Mouse (Mus musculus) erythroblast, embryonic 14.5 days (primary cell): ENCODE results near the gene Timp2. TPM values are rescaled to one million over a fixed set of nuclear protein-coding genes. Genes with fewer than 3 reads are reported as not detected.

Experiments used
- H3K27me3 ChIP-seq: 2 replicates; pipeline ENCODE4 v1.6.1; 2012; ENCODE audit warnings: inconsistent platforms; ENCODE audit not compliant: control insufficient read depth
- H3K36me3 ChIP-seq: 2 replicates; pipeline ENCODE4 v1.6.1; 2012; ENCODE audit warnings: mild to moderate bottlenecking, inconsistent platforms; ENCODE audit not compliant: control insufficient read depth
- H3K4me1 ChIP-seq: 2 replicates; pipeline ENCODE4 v1.6.1; 2012; ENCODE audit warnings: inconsistent platforms; ENCODE audit not compliant: control insufficient read depth
- H3K4me3 ChIP-seq: replicated peaks from 2 replicates; pipeline ENCODE3; 2012; ENCODE audit warnings: moderate library complexity, mild to moderate bottlenecking, inconsistent platforms
- H3K9me3 ChIP-seq: 2 replicates; pipeline ENCODE4 v1.6.1; 2012; ENCODE audit warnings: low read length, inconsistent platforms, mixed read lengths; ENCODE audit not compliant: control insufficient read depth
- GATA1 ChIP-seq: IDR thresholded peaks from 2 replicates; pipeline ENCODE4 v1.6.1; 2012; ENCODE audit warnings: low read length, inconsistent platforms, mixed read lengths
- TAL1 ChIP-seq: IDR thresholded peaks from 3 replicates; pipeline ENCODE4 v1.6.1; 2012; ENCODE audit warnings: low read length, inconsistent platforms, mixed read lengths
- polyA plus RNA-seq: library from polyadenylated mRNA; stranded (reverse); fragments of >175 nt; gene quantifications from 2 replicates; pipeline ENCODE4 v1.2.3, GENCODE M21; 2012

Gene Timp2
- polyA plus RNA-seq, 1 experiment = 0.13 TPM

DNA sequence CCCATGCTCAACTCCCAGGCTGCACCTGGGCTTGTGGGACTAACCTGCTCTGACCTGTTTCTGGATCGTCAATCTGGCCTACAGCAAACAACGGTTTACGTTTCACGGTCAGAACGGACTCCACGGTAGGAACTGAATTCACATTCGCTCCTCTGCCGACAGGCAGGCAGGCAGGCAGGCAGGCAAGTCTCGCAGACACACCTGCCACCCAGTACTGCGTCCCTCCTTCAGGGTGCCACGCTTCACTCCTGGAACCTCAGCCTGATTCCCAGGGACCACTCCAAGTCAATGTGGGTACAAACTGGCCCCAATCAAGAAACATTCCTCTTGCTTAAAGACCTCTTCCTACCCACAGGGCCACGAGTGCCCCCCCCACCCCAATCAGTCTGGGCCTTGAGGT is 7.6 kb downstream of the Timp2 start:
- H3K27me3 ChIP-seq = no peaks in the 10 kb centered on the region
- TF ChIP-seq TAL1 (no peak), GATA1 (no peak)
- no peaks in the 10 kb centered on the region for H3K36me3 ChIP-seq
- H3K4me1 ChIP-seq = 0 out of 2 replicates have a peak, but pooled peaks cover 1% of the 10 kb centered on the region
- no peaks in the 10 kb centered on the region for H3K9me3 ChIP-seq
- H3K4me3 ChIP-seq = no peak overlapping the region

DNA sequence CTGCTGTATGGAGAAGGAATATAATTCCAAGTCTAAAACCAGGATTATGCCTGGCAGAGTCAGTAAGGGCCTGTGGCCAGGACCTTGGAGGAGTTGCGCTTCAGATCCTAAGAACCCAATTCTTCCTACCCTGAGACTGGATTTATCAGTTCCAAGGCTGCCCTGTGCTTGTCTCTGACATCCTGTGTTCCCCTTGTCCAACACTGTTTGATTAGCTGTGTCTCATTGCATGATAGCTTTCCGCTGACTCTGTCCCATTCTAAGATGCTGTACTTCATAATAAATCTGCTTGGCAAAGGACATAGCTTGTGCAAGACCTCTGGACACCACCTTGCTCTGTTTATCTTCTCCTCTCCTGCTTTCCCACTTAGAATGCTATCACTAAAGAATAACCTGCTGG is 8.1 kb downstream of the Timp2 start:
- Histone ChIP-seq H3K27me3 (no peaks in the 10 kb centered on the region), H3K9me3 (no peaks in the 10 kb centered on the region), H3K4me3 (no peak overlapping the region), H3K4me1 (0 out of 2 replicates have a peak, but pooled peaks cover 1% of the 10 kb centered on the region), H3K36me3 (no peaks in the 10 kb centered on the region)
- TF ChIP-seq TAL1 (no peak), GATA1 (no peak)

DNA sequence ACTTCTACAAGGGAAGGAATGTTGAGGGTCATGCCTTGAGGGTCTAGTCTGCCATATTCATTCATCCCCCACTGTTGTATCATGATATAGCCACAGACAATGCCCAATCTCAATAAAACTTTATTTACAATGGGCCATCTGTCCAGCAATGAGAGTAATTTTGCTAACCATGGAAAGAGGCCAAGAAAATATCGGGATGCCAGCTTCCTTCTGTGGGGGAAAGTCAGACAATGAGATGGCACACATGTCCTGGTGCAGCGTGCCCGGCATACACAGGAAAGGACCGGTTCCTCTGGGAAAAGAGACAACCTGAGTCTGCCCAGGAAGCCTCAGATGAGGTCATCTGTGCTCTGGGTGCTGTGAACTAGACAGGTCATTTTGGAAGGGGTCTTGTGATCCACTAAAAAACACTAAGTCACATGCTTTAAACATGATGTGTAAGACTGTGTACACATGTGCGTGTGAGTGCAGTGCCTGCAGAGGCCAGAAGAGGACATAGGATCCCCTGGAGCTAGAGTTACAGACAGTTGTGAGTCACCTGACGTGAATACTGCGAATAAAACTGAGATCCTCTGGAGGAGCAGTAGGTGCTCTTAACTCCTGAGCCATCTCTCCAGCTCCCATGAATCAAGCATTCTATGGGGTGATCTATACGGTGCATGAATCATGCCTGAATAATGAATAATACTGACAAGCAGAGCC is 9.0 kb downstream of the Timp2 start:
- no peaks in the 10 kb centered on the region for H3K27me3 ChIP-seq
- no peak for TF ChIP-seq GATA1
- H3K36me3 ChIP-seq = no peaks in the 10 kb centered on the region
- no peaks in the 10 kb centered on the region for H3K9me3 ChIP-seq
- no peak overlapping the region for H3K4me3 ChIP-seq
- H3K4me1 ChIP-seq = 0 out of 2 replicates have a peak, but pooled peaks cover 1% of the 10 kb centered on the region

DNA sequence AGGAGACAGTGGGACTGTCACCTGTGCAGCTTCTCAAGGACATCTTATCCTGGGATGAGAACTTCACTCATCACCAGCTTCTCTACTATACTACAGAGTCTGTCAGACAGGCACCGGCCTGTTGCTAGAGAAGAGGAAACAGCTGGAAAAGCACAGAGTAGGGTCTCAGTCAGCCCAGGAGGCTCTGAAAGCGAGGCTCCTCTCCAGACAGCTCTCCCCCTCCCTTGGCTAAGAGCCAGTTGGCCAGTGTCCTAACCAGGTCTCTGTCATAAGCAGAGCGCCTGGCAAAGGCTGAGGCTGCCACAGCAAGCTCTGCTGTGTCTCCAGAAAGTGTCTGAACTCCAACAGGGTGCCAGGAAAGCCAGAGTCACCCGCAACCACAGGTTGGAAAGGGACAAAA is 9.8 kb downstream of the Timp2 start:
- Histone ChIP-seq H3K27me3 (no peaks in the 10 kb centered on the region), H3K36me3 (no peaks in the 10 kb centered on the region), H3K4me1 (0 out of 2 replicates have a peak, but pooled peaks cover 1% of the 10 kb centered on the region), H3K4me3 (no peak overlapping the region), H3K9me3 (no peaks in the 10 kb centered on the region)
- TF ChIP-seq TAL1 (no peak), GATA1 (no peak)

DNA sequence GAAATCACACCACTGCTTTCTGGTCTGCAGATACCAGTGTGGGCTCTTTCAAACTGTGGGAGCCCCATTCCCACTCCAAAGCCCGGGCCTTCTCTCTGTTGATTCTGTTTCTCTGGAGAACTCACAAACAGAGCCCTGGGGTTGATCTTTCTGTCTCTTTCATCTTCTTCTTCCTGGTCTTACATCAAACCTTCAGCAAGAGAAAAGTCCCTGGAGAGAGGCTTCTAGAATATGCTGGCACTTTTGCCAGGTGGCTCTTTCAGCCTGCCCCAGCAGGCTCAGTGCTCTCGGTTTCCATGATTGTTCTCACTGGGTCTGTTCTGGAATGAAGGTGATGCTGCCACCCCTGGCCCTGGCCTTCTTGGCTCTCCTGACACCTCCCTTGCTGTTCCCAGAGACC is 11.9 kb downstream of the Timp2 start:
- no peak for TF ChIP-seq GATA1
- TF ChIP-seq TAL1 = no peak
- H3K4me3 ChIP-seq = no peak overlapping the region
- no peaks in the 10 kb centered on the region for H3K27me3 ChIP-seq
- H3K9me3 ChIP-seq = no peaks in the 10 kb centered on the region
- no peaks in the 10 kb centered on the region for H3K4me1 ChIP-seq
- no peaks in the 10 kb centered on the region for H3K36me3 ChIP-seq

DNA sequence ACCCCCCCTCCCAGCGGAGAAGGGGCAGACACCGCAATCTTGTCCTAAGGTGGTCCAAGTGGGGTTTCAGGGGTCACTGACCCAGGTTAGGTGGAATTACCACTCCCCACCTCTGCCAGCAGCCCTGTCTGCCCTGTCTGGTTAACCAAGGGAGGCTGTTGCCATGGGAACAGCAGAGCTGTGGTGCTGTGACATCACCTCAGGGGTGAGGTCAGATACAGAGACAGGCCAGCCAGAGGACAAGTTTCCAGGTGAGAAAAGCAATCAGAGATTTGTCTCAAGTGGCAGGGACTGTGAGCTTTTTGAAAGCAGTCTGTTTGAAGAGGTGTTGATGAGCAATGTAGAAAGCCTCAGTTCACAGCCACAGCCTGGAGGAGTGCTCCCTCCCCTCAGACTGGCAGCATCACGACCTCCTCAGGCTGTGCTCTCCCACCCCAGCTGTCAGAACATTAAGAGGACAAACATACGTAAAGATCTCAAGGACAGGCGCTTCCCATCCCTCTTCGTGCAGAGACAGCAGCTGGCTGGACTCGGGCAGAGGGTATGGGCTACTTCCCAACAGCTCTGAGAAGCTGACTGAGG is 13.0 kb downstream of the Timp2 start, which contains the start of gene Cep295nl:
Gene Cep295nl (minus strand): TSS at position 101 of the 582 bp plus-strand sequence.
- no peak for TF ChIP-seq TAL1
- TF ChIP-seq GATA1 = no peak
- Histone ChIP-seq H3K27me3 (no peaks in the 10 kb centered on the region), H3K9me3 (no peaks in the 10 kb centered on the region), H3K36me3 (no peaks in the 10 kb centered on the region), H3K4me1 (no peaks in the 10 kb centered on the region), H3K4me3 (no peak within 1 kb of the TSS)

DNA sequence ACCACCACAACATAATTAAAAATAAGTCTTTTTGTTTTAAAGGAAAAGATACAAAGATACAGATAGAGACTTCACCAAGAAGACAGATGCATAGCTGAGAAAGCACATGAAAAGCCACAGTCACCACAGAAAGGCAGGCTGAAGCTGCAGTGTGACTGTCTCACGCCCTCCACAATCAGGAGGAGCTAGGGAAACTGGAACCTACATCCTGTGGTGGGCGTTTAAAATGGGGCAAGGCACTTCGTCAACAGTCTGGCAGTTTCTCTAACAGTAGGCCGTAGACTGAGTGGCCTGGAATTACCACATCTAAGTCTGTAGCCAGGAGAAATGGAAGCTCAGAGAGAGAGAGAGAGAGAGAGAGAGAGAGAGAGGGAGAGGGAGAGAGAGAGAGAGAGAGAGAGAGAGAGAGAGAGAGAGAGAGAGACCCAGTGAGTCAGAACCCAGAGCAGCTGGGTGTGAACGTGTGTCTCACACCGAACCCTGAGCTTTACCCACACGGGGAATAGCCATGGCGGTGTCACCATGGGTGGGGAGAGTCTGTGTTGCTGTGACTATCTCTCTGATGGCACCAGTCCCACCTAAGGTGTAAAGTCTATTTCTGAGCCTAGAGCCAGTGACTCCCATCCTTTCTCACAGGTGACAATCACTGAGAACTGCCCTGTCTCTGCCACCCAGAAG is 17.9 kb downstream of the Timp2 start:
- no peaks in the 10 kb centered on the region; the same call in 1 of the 2 replicates for H3K9me3 ChIP-seq
- H3K4me1 ChIP-seq = no peaks in the 10 kb centered on the region
- no peaks in the 10 kb centered on the region for H3K36me3 ChIP-seq
- no peak overlapping the region for H3K4me3 ChIP-seq
- H3K27me3 ChIP-seq = no peaks in the 10 kb centered on the region
- no peak for TF ChIP-seq GATA1

DNA sequence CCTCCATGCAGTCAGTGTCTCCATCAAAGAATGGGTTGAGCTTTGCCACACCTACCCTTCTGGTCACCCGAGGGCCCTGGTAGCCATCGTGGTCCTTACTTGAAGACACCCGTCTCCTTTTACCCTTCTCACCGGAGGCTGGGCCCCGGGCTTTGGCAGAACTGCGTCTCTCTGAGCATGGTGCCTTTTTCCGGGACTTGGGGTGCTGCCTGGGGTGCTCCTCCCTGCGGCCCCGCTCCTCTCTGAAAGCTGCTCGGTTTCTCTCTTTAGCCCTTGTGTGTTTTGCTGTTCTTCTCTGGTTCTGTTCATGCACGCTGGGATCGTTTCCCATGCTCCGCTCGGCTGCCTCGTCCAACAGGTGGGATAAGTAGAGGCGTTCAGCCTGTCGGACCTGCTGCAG is 22.1 kb downstream of the Timp2 start:
- no peak for TF ChIP-seq GATA1
- no peak for TF ChIP-seq TAL1
- no peaks in the 10 kb centered on the region; the same call in none of the 2 replicates for H3K9me3 ChIP-seq

DNA sequence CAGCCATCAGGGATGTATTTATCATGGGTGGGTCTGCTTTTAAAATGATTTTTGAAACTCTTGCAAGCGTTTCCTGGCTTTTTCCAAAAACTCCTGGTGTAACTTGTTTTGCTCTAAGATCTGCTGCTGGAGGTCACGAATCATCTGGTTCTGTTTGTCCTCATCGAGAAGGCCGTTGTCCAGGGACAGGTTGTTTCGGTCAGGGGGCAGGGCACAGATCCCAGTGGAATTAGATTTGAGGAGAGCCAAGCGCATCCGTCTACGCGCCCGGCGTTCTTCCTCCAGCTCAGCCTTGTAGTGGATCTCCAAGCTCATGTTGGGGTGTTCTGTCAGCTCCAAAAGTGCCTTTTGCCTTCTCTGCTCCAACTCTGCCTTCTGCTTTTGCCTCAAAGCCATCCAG is 23.2 kb downstream of the Timp2 start:
- Histone ChIP-seq H3K27me3 (no peaks in the 10 kb centered on the region), H3K9me3 (no peaks in the 10 kb centered on the region; the same call in none of the 2 replicates), H3K4me1 (no peaks in the 10 kb centered on the region), H3K4me3 (no peak overlapping the region), H3K36me3 (no peaks in the 10 kb centered on the region)
- TF ChIP-seq TAL1 = no peak
- TF ChIP-seq GATA1 = no peak

More for the DNA sequence above, 22.1 kb downstream of the Timp2 start:
- H3K36me3 ChIP-seq = no peaks in the 10 kb centered on the region
- no peaks in the 10 kb centered on the region for H3K4me1 ChIP-seq
- no peaks in the 10 kb centered on the region for H3K27me3 ChIP-seq
- no peak overlapping the region for H3K4me3 ChIP-seq
